Mouse (Mus musculus): ENCODE measurements around the gene Grm8. TPM values are rescaled to one million over a fixed set of nuclear protein-coding genes. Genes with fewer than 3 reads are reported as not detected.

The Grm8 gene
- polyA plus RNA-seq, 1 experiment from 2014 or later = 1.9 TPM

DNA sequence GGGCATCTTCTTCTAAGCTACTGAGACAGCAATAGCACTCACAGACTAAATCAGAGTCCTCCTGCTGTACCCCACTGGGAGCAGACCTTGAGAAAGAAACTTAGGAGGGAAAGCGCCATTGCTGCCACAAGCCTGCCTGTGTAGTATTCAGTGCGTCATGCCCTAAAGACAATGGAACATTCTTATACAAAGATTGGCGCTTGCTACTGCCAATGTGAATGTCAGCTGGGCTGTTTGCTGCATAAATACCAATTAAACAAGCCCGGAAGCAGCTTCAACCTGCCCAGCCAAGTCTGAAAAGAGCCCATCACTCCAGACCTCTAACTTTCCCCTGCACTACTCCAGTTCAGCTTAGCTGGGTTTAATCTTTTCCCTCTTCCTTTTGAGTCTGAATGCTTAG is 2.9 kb downstream of the Grm8 start:
- Histone ChIP-seq H3K4me1 (replicated peaks; ENCODE audit: control insufficient read depth, insufficient read depth, low read length) (no peaks in the 10 kb centered on the region), H3K4me3 (ENCODE audit: low read depth, low read length) (no peak overlapping the region), H3K4me2 (replicated peaks; ENCODE audit: low read depth, low read length) (no peak overlapping the region), H3K36me3 (ENCODE audit: control insufficient read depth, insufficient read depth, low read length) (no peaks in the 10 kb centered on the region), H3K27ac (ENCODE audit: low read depth, low read length) (no peak overlapping the region), H3K9me3 (ENCODE audit: control insufficient read depth, low read length) (no peaks in the 10 kb centered on the region), H3K9ac (ENCODE audit: low read depth, low read length) (no peak overlapping the region), H3K27me3 (ENCODE audit: control insufficient read depth, insufficient read depth, low read length) (peaks cover 30% of the 10 kb centered on the region)
- DNase-seq (ENCODE audit: low spot score) (peak; percentile 15), ATAC-seq (ENCODE audit: low FRiP score) (no peak)
- 9% methylated on average over 4 of the region's 4 CpGs for WGBS

DNA sequence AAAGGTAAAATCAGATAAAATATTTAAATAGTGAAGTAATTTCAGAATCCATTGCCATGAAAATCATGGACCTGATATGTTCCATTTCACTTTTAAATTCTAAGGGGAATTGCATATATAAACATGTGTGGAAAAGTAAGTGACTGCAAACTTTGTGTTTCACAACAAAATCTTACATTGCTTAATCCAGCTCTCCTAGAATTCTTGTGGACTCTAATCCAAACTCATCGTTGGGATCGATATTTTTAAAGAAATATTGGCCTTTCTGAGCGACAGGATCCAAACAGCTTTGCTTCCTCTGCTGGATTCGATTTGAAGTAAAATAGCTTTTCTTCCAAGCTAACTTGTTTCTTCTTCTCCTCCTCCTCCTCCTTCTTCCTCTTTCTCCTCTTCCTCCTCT is 6.1 kb downstream of the Grm8 start:
- WGBS = 98% methylated on average over 4 of the region's 4 CpGs
- Histone ChIP-seq H3K9me3 (ENCODE audit: control insufficient read depth, low read length) (no peaks in the 10 kb centered on the region), H3K27me3 (ENCODE audit: control insufficient read depth, insufficient read depth, low read length) (peaks cover 25% of the 10 kb centered on the region), H3K4me1 (replicated peaks; ENCODE audit: control insufficient read depth, insufficient read depth, low read length) (no peaks in the 10 kb centered on the region), H3K4me2 (replicated peaks; ENCODE audit: low read depth, low read length) (no peak overlapping the region), H3K9ac (ENCODE audit: low read depth, low read length) (no peak overlapping the region), H3K36me3 (ENCODE audit: control insufficient read depth, insufficient read depth, low read length) (no peaks in the 10 kb centered on the region), H3K4me3 (ENCODE audit: low read depth, low read length) (no peak overlapping the region), H3K27ac (ENCODE audit: low read depth, low read length) (no peak overlapping the region)
- ATAC-seq (ENCODE audit: low FRiP score) (no peak), DNase-seq (ENCODE audit: low spot score) (no peak)

DNA sequence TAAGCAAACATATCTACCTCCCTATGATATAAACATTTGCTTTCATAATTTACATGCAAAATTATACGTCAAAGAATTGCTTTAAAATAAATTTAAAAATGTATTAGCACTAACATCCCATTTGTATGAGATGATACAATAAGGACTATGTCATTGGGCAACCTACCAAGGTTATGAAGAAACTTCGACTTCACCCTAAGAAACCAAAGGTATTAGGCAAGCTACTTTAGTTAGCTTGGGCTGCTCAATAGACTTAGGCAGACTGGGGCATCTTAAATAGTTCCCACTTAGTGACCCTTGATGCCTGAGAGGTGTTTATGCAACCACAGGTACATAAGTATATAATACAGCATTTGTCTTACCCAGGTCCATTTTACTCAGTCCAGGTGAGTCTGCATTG is 19.5 kb downstream of the Grm8 start:
- H3K9ac ChIP-seq (ENCODE audit: low read depth, low read length) = no peak overlapping the region
- no peak overlapping the region for H3K27ac ChIP-seq (ENCODE audit: low read depth, low read length)
- no peaks in the 10 kb centered on the region for H3K9me3 ChIP-seq (ENCODE audit: control insufficient read depth, low read length)
- 90% methylated on average over 2 of the region's 2 CpGs for WGBS
- H3K4me1 ChIP-seq (replicated peaks; ENCODE audit: control insufficient read depth, insufficient read depth, low read length) = no peaks in the 10 kb centered on the region
- no peaks in the 10 kb centered on the region for H3K27me3 ChIP-seq (ENCODE audit: control insufficient read depth, insufficient read depth, low read length)
- H3K4me3 ChIP-seq (ENCODE audit: low read depth, low read length) = no peak overlapping the region
- no peaks in the 10 kb centered on the region for H3K36me3 ChIP-seq (ENCODE audit: control insufficient read depth, insufficient read depth, low read length)
- ATAC-seq (ENCODE audit: low FRiP score) (no peak), DNase-seq (ENCODE audit: low spot score) (no peak)
- H3K4me2 ChIP-seq (replicated peaks; ENCODE audit: low read depth, low read length) = no peak overlapping the region

DNA sequence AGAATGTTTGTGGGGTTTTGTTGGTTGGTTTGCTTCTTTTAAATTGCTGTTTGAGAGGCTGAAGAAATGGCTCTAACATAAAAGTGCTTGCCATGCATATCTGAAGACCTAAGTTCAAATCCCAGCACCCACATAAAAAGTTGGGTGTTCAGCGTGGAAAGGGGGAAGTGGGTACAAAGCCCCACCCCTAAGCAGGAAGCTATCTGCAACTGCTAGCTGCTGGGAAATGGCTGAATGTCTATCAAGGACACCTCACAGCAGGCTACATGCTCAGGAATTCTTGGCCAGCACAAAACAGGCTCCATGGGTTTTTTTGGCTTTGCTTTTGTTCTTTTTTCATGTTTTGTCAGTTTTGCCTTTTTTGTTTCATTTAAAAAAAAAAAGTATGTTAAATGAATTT is 20.1 kb downstream of the Grm8 start:
- H3K9me3 ChIP-seq (ENCODE audit: control insufficient read depth, low read length) = no peaks in the 10 kb centered on the region
- no peaks in the 10 kb centered on the region for H3K4me1 ChIP-seq (replicated peaks; ENCODE audit: control insufficient read depth, insufficient read depth, low read length)
- WGBS = 88% methylated on average over 1 of the region's 1 CpGs
- no peaks in the 10 kb centered on the region for H3K27me3 ChIP-seq (ENCODE audit: control insufficient read depth, insufficient read depth, low read length)
- no peak overlapping the region for H3K4me3 ChIP-seq (ENCODE audit: low read depth, low read length)
- no peaks in the 10 kb centered on the region for H3K36me3 ChIP-seq (ENCODE audit: control insufficient read depth, insufficient read depth, low read length)
- H3K4me2 ChIP-seq (replicated peaks; ENCODE audit: low read depth, low read length) = no peak overlapping the region
- no peak for ATAC-seq (ENCODE audit: low FRiP score)
- no peak for DNase-seq (ENCODE audit: low spot score)
- H3K9ac ChIP-seq (ENCODE audit: low read depth, low read length) = no peak overlapping the region
- no peak overlapping the region for H3K27ac ChIP-seq (ENCODE audit: low read depth, low read length)

DNA sequence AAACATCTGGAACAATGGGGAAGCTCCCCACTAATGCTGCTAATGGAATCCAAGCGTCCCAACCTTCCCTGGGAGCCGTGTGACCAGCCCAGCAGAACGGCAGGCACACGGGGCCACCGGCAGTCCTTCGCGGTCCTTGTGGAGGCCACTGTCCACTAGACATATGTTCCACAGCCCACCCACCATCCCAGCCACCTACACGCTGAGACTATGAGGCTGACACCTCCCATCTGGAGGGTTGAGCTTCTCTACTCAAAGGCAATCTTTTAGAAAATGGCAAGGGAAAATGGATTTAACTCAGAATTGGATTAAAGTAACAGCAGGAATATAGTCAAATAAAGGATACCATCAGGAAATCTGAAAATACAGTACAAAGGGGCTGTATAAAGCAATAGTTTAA is 23.4 kb downstream of the Grm8 start:
- no peaks in the 10 kb centered on the region for H3K36me3 ChIP-seq (ENCODE audit: control insufficient read depth, insufficient read depth, low read length)
- no peak for ATAC-seq (ENCODE audit: low FRiP score)
- H3K4me3 ChIP-seq (ENCODE audit: low read depth, low read length) = no peak overlapping the region
- H3K4me1 ChIP-seq (replicated peaks; ENCODE audit: control insufficient read depth, insufficient read depth, low read length) = no peaks in the 10 kb centered on the region
- WGBS = 88% methylated on average over 8 of the region's 8 CpGs
- no peak overlapping the region for H3K9ac ChIP-seq (ENCODE audit: low read depth, low read length)
- H3K9me3 ChIP-seq (ENCODE audit: control insufficient read depth, low read length) = no peaks in the 10 kb centered on the region
- no peak overlapping the region for H3K27ac ChIP-seq (ENCODE audit: low read depth, low read length)
- DNase-seq (ENCODE audit: low spot score) = no peak
- no peak overlapping the region for H3K4me2 ChIP-seq (replicated peaks; ENCODE audit: low read depth, low read length)
- H3K27me3 ChIP-seq (ENCODE audit: control insufficient read depth, insufficient read depth, low read length) = no peaks in the 10 kb centered on the region

DNA sequence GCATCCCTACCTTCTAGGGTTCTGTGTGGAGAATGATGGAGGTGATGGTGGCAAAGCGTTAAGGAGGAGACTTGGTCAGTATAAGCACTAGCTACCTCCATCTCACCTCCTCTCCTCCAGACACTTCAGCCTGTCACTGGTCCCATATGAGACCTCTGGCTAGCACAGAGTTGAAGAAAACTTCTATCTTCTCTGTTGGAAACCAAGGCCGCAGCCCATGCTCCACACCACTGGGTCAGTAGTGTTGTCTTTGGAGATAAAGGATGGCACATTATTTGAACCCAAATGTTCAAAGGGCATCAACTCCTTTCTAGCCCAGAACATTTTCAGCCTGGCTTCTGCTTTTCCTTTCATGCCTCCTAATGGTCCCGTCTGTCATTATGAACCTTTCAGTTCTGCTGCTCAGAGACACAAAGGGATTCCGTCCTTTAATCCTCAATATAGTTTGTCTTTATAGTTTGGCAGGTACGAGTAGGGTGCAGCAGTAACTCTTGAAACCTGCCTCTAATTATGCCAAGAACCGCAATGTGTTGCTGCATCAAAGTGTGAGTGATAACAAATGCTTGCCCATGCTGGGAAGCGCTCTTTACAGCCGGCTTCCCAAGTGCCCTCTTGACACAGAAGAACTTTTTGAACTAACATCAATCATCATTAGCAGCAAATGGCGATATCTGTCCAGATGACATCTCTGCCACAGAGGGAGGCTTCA is 32.2 kb downstream of the Grm8 start:
- ATAC-seq (ENCODE audit: low FRiP score) = no peak
- DNase-seq (ENCODE audit: low spot score) = peak; percentile 12

DNA sequence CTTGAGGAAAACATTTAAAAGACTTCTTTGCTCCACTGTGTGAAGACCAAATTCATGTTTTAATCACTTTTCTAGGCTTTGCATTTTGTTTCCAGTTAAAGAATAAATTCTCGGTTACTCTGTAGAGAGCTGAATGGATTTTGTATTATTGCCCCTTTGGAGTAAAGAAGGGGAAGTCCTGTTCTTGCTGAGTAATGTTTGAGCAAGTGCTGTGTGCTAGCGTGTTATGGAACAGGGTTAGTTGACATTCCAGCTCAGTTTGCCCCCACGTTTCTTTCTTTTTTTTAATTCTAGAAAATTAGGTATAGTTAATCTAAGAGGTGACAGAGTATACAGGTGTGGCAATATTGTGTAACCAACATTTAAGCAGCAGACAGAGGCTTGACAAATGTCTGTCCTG is 35.0 kb downstream of the Grm8 start:
- Histone ChIP-seq H3K9me3 (ENCODE audit: control insufficient read depth, low read length) (no peaks in the 10 kb centered on the region), H3K36me3 (ENCODE audit: control insufficient read depth, insufficient read depth, low read length) (no peaks in the 10 kb centered on the region), H3K27me3 (ENCODE audit: control insufficient read depth, insufficient read depth, low read length) (no peaks in the 10 kb centered on the region), H3K9ac (ENCODE audit: low read depth, low read length) (no peak overlapping the region), H3K4me3 (ENCODE audit: low read depth, low read length) (no peak overlapping the region), H3K4me1 (replicated peaks; ENCODE audit: control insufficient read depth, insufficient read depth, low read length) (no peaks in the 10 kb centered on the region), H3K27ac (ENCODE audit: low read depth, low read length) (no peak overlapping the region), H3K4me2 (replicated peaks; ENCODE audit: low read depth, low read length) (no peak overlapping the region)
- 85% methylated on average over 3 of the region's 3 CpGs for WGBS
- ATAC-seq (ENCODE audit: low FRiP score) (no peak), DNase-seq (ENCODE audit: low spot score) (no peak)

More for the DNA sequence above, 32.2 kb downstream of the Grm8 start:
- Histone ChIP-seq H3K4me2 (replicated peaks; ENCODE audit: low read depth, low read length) (no peak overlapping the region), H3K4me3 (ENCODE audit: low read depth, low read length) (no peak overlapping the region), H3K27me3 (ENCODE audit: control insufficient read depth, insufficient read depth, low read length) (no peaks in the 10 kb centered on the region), H3K27ac (ENCODE audit: low read depth, low read length) (no peak overlapping the region), H3K9ac (ENCODE audit: low read depth, low read length) (no peak overlapping the region), H3K9me3 (ENCODE audit: control insufficient read depth, low read length) (no peaks in the 10 kb centered on the region), H3K4me1 (replicated peaks; ENCODE audit: control insufficient read depth, insufficient read depth, low read length) (no peaks in the 10 kb centered on the region), H3K36me3 (ENCODE audit: control insufficient read depth, insufficient read depth, low read length) (no peaks in the 10 kb centered on the region)
- 39% methylated on average over 9 of the region's 9 CpGs for WGBS

DNA sequence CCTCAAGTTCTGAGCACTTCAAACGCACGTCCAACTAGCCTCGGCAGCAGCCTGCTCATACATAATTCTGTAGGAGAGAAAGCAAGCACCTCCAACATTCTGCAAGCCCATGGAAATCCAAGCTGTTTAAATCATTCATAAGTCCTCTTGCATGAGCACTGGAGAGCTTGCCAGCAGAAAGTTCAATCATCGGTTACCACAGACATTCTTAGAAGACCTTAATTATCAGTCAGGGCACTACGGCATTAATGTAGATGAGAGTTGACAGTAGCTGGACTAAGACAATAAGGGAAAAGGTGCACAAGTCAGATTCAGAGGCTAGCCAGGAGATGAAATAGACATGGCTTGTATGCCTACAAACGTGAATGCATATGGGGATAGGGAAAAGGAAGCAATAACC is 42.5 kb downstream of the Grm8 start:
- H3K27me3 ChIP-seq (ENCODE audit: control insufficient read depth, insufficient read depth, low read length) = no peaks in the 10 kb centered on the region; the same call in 1 of the 2 replicates
- H3K36me3 ChIP-seq (ENCODE audit: control insufficient read depth, insufficient read depth, low read length) = no peaks in the 10 kb centered on the region
- WGBS = 94% methylated on average over 6 of the region's 6 CpGs
- H3K4me1 ChIP-seq (replicated peaks; ENCODE audit: control insufficient read depth, insufficient read depth, low read length) = no peaks in the 10 kb centered on the region
- DNase-seq (ENCODE audit: low spot score) (no peak), ATAC-seq (ENCODE audit: low FRiP score) (no peak)
- H3K9ac ChIP-seq (ENCODE audit: low read depth, low read length) = no peak overlapping the region
- no peaks in the 10 kb centered on the region for H3K9me3 ChIP-seq (ENCODE audit: control insufficient read depth, low read length)
- H3K27ac ChIP-seq (ENCODE audit: low read depth, low read length) = no peak overlapping the region
- H3K4me2 ChIP-seq (replicated peaks; ENCODE audit: low read depth, low read length) = no peak overlapping the region
- no peak overlapping the region for H3K4me3 ChIP-seq (ENCODE audit: low read depth, low read length)

DNA sequence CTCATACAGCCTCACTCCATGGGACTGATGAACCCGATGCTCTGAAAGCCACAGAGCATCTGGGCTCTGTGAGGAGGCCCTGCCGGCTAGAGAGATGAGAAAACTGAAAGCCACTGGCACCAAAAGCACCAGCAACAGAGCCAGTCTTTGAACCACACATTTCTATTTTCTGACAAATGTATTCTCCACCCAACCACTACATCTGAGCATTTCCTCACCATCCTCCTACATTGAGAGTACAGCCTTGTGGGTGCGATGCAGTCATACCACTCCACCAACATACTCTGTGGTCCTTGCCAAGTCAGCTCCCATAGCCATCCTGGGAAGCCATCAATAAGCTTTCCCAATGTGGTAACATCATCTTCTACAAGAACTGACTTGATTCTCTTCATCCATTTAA is 43.1 kb downstream of the Grm8 start:
- H3K4me2 ChIP-seq (replicated peaks; ENCODE audit: low read depth, low read length) = no peak overlapping the region
- WGBS = 89% methylated on average over 3 of the region's 3 CpGs
- H3K27me3 ChIP-seq (ENCODE audit: control insufficient read depth, insufficient read depth, low read length) = no peaks in the 10 kb centered on the region; the same call in 1 of the 2 replicates
- H3K4me3 ChIP-seq (ENCODE audit: low read depth, low read length) = no peak overlapping the region
- ATAC-seq (ENCODE audit: low FRiP score) = no peak
- no peak for DNase-seq (ENCODE audit: low spot score)
- H3K27ac ChIP-seq (ENCODE audit: low read depth, low read length) = no peak overlapping the region
- no peak overlapping the region for H3K9ac ChIP-seq (ENCODE audit: low read depth, low read length)
- no peaks in the 10 kb centered on the region for H3K9me3 ChIP-seq (ENCODE audit: control insufficient read depth, low read length)
- no peaks in the 10 kb centered on the region for H3K36me3 ChIP-seq (ENCODE audit: control insufficient read depth, insufficient read depth, low read length)
- no peaks in the 10 kb centered on the region for H3K4me1 ChIP-seq (replicated peaks; ENCODE audit: control insufficient read depth, insufficient read depth, low read length)
